Mouse (Mus musculus): ENCODE data around the gene Ccl11. TPM values are rescaled to one million over a fixed set of nuclear protein-coding genes. Genes with fewer than 3 reads are reported as not detected.

Gene Ccl11
- polyA plus RNA-seq, 1 experiment from 2014 or later = 66.6 TPM

- no peak for ATAC-seq
- Histone ChIP-seq H3K27ac (ENCODE audit: low read depth, low read length) (no peak overlapping the region), H3K27me3 (replicated peaks; ENCODE audit: control insufficient read depth, insufficient read depth, low read length) (no peaks in the 10 kb centered on the region), H3K9me3 (ENCODE audit: control insufficient read depth) (no peaks in the 10 kb centered on the region), H3K4me1 (replicated peaks; ENCODE audit: control insufficient read depth, insufficient read depth, low read length) (no peaks in the 10 kb centered on the region), H3K9ac (ENCODE audit: low read depth, low read length) (no peak overlapping the region), H3K4me2 (replicated peaks; ENCODE audit: low read depth) (no peak overlapping the region), H3K4me3 (ENCODE audit: low read depth, low read length) (no peak overlapping the region), H3K36me3 (ENCODE audit: control insufficient read depth, insufficient read depth) (no peaks in the 10 kb centered on the region)
- TF ChIP-seq CTCF (IDR thresholded peaks at IDR 0.05; ENCODE audit: low read depth) = no peak
- 80% methylated on average over 4 of the region's 4 CpGs for WGBS
These were observed 15.9 kb upstream of the Ccl11 start for GRCm38 (mm10) chr11:82041671-82042080.

DNA sequence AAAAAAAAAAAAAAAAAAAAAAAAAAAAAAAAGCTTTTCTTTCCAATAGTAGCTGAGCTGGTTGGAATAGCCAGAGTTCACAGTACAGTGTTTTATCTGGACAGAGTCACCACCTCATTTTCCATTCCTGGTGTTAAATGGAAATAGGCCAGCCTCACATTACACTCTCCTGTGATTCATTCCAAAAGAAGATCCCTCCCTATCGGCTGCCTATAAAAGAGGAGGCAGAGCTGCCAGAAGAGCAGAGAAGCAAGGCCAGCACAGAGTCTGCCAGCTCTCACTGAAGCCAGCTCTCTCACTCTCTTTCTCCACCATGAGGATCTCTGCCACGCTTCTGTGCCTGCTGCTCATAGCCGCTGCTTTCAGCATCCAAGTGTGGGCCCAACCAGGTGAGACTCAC is 12.2 kb upstream of the Ccl11 start, which contains the start of gene Ccl7:
Gene Ccl7 (plus strand): TSS at position 242 of the 400 bp plus-strand sequence.
- Histone ChIP-seq H3K27ac (ENCODE audit: low read depth, low read length) (no peak within 1 kb of the TSS), H3K4me1 (replicated peaks; ENCODE audit: control insufficient read depth, insufficient read depth, low read length) (no peaks in the 10 kb centered on the region), H3K9me3 (ENCODE audit: control insufficient read depth) (no peaks in the 10 kb centered on the region), H3K4me3 (ENCODE audit: low read depth, low read length) (no peak within 1 kb of the TSS), H3K27me3 (replicated peaks; ENCODE audit: control insufficient read depth, insufficient read depth, low read length) (no peaks in the 10 kb centered on the region), H3K4me2 (replicated peaks; ENCODE audit: low read depth) (no peak within 1 kb of the TSS), H3K9ac (ENCODE audit: low read depth, low read length) (no peak within 1 kb of the TSS), H3K36me3 (ENCODE audit: control insufficient read depth, insufficient read depth) (no peaks in the 10 kb centered on the region)
- no peak for TF ChIP-seq CTCF (IDR thresholded peaks at IDR 0.05; ENCODE audit: low read depth)
- WGBS = 70% methylated on average over 3 of the region's 3 CpGs
- no peak for ATAC-seq

DNA sequence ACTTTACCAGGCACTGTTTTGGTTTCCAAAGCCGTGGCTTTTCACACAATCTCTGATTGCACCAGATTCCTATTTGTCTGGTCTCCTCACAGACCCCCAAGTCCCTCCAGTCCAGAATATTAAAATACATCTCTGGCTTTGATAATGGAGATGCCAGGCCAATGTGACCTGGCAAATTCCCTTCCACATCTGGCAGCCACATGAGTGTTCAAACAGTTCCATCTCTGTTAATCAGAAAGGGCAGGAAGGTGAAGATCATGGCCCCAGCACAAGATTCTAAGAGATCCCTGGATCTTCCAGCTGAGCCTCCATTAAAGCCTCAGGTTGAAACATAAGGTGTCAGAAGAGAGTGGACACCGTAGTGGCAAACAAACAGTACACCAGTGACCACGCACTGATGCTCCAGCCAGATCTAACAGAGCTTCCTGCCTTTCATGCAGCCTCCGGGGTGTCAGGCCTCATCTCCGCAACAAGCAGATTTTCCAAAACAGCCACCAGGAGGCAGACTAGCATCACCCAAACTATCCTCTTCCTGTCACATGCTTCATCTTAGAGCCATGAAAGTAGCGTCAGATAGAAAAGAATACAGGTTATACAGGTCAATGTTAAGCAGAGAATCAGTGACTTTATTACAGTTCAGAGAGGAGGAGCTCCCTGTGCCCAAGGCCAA is 9.7 kb upstream of the Ccl11 start:
- H3K9me3 ChIP-seq (ENCODE audit: control insufficient read depth) = no peaks in the 10 kb centered on the region
- ATAC-seq = no peak
- 40% methylated on average over 6 of the region's 6 CpGs for WGBS
- H3K36me3 ChIP-seq (ENCODE audit: control insufficient read depth, insufficient read depth) = no peaks in the 10 kb centered on the region
- H3K9ac ChIP-seq (ENCODE audit: low read depth, low read length) = no peak overlapping the region
- TF ChIP-seq CTCF (IDR thresholded peaks at IDR 0.05; ENCODE audit: low read depth) = peak; percentile 78
- no peaks in the 10 kb centered on the region for H3K4me1 ChIP-seq (replicated peaks; ENCODE audit: control insufficient read depth, insufficient read depth, low read length)
- H3K27ac ChIP-seq (ENCODE audit: low read depth, low read length) = no peak overlapping the region
- no peaks in the 10 kb centered on the region for H3K27me3 ChIP-seq (replicated peaks; ENCODE audit: control insufficient read depth, insufficient read depth, low read length)
- H3K4me2 ChIP-seq (replicated peaks; ENCODE audit: low read depth) = no peak overlapping the region
- H3K4me3 ChIP-seq (ENCODE audit: low read depth, low read length) = no peak overlapping the region

DNA sequence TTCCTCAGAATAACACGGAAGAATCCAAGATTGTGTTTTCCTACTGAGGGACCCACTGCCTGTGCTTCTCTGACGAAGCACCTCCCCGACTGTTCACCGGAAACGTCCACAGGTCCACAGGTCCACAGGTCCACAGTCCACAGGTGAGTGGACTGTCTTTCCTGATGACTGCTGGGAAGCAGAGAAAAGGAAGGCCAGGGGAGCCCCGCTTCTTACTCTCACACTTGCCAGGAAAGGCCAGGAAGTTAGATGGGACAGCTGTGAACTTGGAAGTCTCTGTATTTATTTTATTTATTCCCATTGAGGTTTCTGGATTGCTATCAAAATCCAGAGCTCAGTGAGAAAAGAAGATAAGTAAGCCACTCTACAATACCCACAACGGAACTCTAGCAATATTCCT is 3.8 kb upstream of the Ccl11 start:
- H3K27ac ChIP-seq (ENCODE audit: low read depth, low read length) = no peak overlapping the region
- H3K9ac ChIP-seq (ENCODE audit: low read depth, low read length) = no peak overlapping the region
- TF ChIP-seq CTCF (IDR thresholded peaks at IDR 0.05; ENCODE audit: low read depth) = no peak
- no peaks in the 10 kb centered on the region for H3K27me3 ChIP-seq (replicated peaks; ENCODE audit: control insufficient read depth, insufficient read depth, low read length)
- no peak overlapping the region for H3K4me2 ChIP-seq (replicated peaks; ENCODE audit: low read depth)
- no peaks in the 10 kb centered on the region for H3K4me1 ChIP-seq (replicated peaks; ENCODE audit: control insufficient read depth, insufficient read depth, low read length)
- H3K36me3 ChIP-seq (ENCODE audit: control insufficient read depth, insufficient read depth) = no peaks in the 10 kb centered on the region
- no peak for ATAC-seq
- H3K9me3 ChIP-seq (ENCODE audit: control insufficient read depth) = no peaks in the 10 kb centered on the region
- WGBS = 75% methylated on average over 7 of the region's 7 CpGs
- no peak overlapping the region for H3K4me3 ChIP-seq (ENCODE audit: low read depth, low read length)

GRCm38 (mm10) chr11:82062226-82062625 is 4.6 kb downstream of the Ccl11 start:
- TF ChIP-seq CTCF (IDR thresholded peaks at IDR 0.05; ENCODE audit: low read depth) = no peak
- no peak overlapping the region for H3K9ac ChIP-seq (ENCODE audit: low read depth, low read length)
- 77% methylated on average over 3 of the region's 3 CpGs for WGBS
- H3K9me3 ChIP-seq (ENCODE audit: control insufficient read depth) = no peaks in the 10 kb centered on the region
- H3K36me3 ChIP-seq (ENCODE audit: control insufficient read depth, insufficient read depth) = no peaks in the 10 kb centered on the region
- no peak overlapping the region for H3K27ac ChIP-seq (ENCODE audit: low read depth, low read length)
- no peaks in the 10 kb centered on the region for H3K4me1 ChIP-seq (replicated peaks; ENCODE audit: control insufficient read depth, insufficient read depth, low read length)
- no peak for ATAC-seq
- no peak overlapping the region for H3K4me3 ChIP-seq (ENCODE audit: low read depth, low read length)
- no peak overlapping the region for H3K4me2 ChIP-seq (replicated peaks; ENCODE audit: low read depth)
- H3K27me3 ChIP-seq (replicated peaks; ENCODE audit: control insufficient read depth, insufficient read depth, low read length) = no peaks in the 10 kb centered on the region

GRCm38 (mm10) chr11:82063454-82063853 is 5.8 kb downstream of the Ccl11 start:
- 80% methylated on average over 2 of the region's 2 CpGs for WGBS
- no peak overlapping the region for H3K27ac ChIP-seq (ENCODE audit: low read depth, low read length)
- H3K9me3 ChIP-seq (ENCODE audit: control insufficient read depth) = no peaks in the 10 kb centered on the region
- no peaks in the 10 kb centered on the region for H3K27me3 ChIP-seq (replicated peaks; ENCODE audit: control insufficient read depth, insufficient read depth, low read length)
- H3K9ac ChIP-seq (ENCODE audit: low read depth, low read length) = no peak overlapping the region
- H3K36me3 ChIP-seq (ENCODE audit: control insufficient read depth, insufficient read depth) = no peaks in the 10 kb centered on the region
- no peaks in the 10 kb centered on the region for H3K4me1 ChIP-seq (replicated peaks; ENCODE audit: control insufficient read depth, insufficient read depth, low read length)
- no peak for TF ChIP-seq CTCF (IDR thresholded peaks at IDR 0.05; ENCODE audit: low read depth)
- no peak overlapping the region for H3K4me3 ChIP-seq (ENCODE audit: low read depth, low read length)
- H3K4me2 ChIP-seq (replicated peaks; ENCODE audit: low read depth) = no peak overlapping the region
- ATAC-seq = no peak
